Mouse (Mus musculus) gonadal fat pad, adult 2 months (tissue): ENCODE data around the gene Hoxa6. TPM values are rescaled to one million over a fixed set of nuclear protein-coding genes. Genes with fewer than 3 reads are reported as not detected.

Source experiments
- DNase-seq: peaks from one replicate; pipeline ENCODE4 v3.0.0-alpha.2; 2012; ENCODE audit warnings: low read depth
- polyA plus RNA-seq: library from polyadenylated mRNA; depleted of rRNA; stranded (reverse); fragments of >200 nt; gene quantifications from 2 replicates; pipeline ENCODE4 v1.2.3, GENCODE M21; 2012; rRNA removed

Gene Hoxa6
- polyA plus RNA-seq, result 3.2 and 7.0 TPM in 2 replicates

- DNase-seq, result no peak
Observed at GRCm38 (mm10) chr6:52208072-52208867, at the start of gene Hoxa6. Gene Hoxa6 (minus strand): TSS chr6:52208722.

- no peak for DNase-seq
Observed at GRCm38 (mm10) chr6:52256956-52257355, 48.4 kb upstream of the Hoxa6 start.

- DNase-seq, result no peak
Observed at GRCm38 (mm10) chr6:52253511-52254500, 45.3 kb upstream of the Hoxa6 start.

- DNase-seq, result no peak
Observed at GRCm38 (mm10) chr6:52252775-52253376, 44.4 kb upstream of the Hoxa6 start.

- no peak for DNase-seq
Observed at GRCm38 (mm10) chr6:52252016-52252774, 43.7 kb upstream of the Hoxa6 start.

- DNase-seq, result no peak
Observed at GRCm38 (mm10) chr6:52251177-52251879, 42.8 kb upstream of the Hoxa6 start.

GRCm38 (mm10) chr6:52249826-52250225, 41.3 kb upstream of the Hoxa6 start:
- no peak for DNase-seq

- DNase-seq, result no peak
Observed at GRCm38 (mm10) chr6:52249415-52249738, 40.9 kb upstream of the Hoxa6 start.

GRCm38 (mm10) chr6:52248638-52249414, 40.3 kb upstream of the Hoxa6 start:
- DNase-seq, result no peak

GRCm38 (mm10) chr6:52247766-52248637, 39.5 kb upstream of the Hoxa6 start:
- DNase-seq, result no peak

- DNase-seq, result no peak
Observed at GRCm38 (mm10) chr6:52246916-52247315, 38.4 kb upstream of the Hoxa6 start.

GRCm38 (mm10) chr6:52246403-52246803, 37.9 kb upstream of the Hoxa6 start:
- no peak for DNase-seq

- no peak for DNase-seq
Observed at GRCm38 (mm10) chr6:52245757-52246142, 37.2 kb upstream of the Hoxa6 start, which contains the start of gene Hoxa11. Gene Hoxa11 (minus strand): TSS chr6:52245810.

- no peak for DNase-seq
Observed at GRCm38 (mm10) chr6:52245040-52245756, 36.7 kb upstream of the Hoxa6 start.

- no peak for DNase-seq
Observed at GRCm38 (mm10) chr6:52244471-52245039, 36.0 kb upstream of the Hoxa6 start.

- DNase-seq, result no peak
Observed at GRCm38 (mm10) chr6:52243681-52244121, 35.2 kb upstream of the Hoxa6 start.

GRCm38 (mm10) chr6:52242801-52243332, 34.3 kb upstream of the Hoxa6 start:
- no peak for DNase-seq
